ENCODE assay signal across 17 mouse cellular contexts in genomic region chrX:56683521-56683920, GRCm38 (mm10). TPM values are rescaled to one million over a fixed set of nuclear protein-coding genes. Genes with fewer than 3 reads are reported as not detected.
DNase-seq lines count a peak whose midpoint lies in the region; ATAC-seq lines count a peak whose summit lies in the region.
"Had no signal": no experiment of that assay in that cellular context is flagged by ENCODE, and none has a peak within 500 bp of the region (broad histone marks: within the 10 kb centered on the region; RNA-seq: fewer than 3 reads in every experiment).

No protein-coding gene starts in this region.

- ATAC-seq in forebrain, embryonic 14.5 days: no peak
- ATAC-seq in kidney, embryonic 16.5 days (ENCODE audit: low FRiP score, low TSS enrichment): no peak
- ATAC-seq: forebrain, postnatal 0 days; hindbrain, embryonic 16.5 days; liver, postnatal 0 days; midbrain, embryonic 15.5 days had no signal

- no peaks in the 10 kb centered on the region for H3K36me3 ChIP-seq in forebrain, embryonic 14.5 days (ENCODE audit: control insufficient read depth, insufficient read depth, low read length)
- H3K36me3 ChIP-seq in forebrain, embryonic 10.5 days (replicated peaks): no peaks in the 10 kb centered on the region
- no peaks in the 10 kb centered on the region for H3K36me3 ChIP-seq in kidney, embryonic 16.5 days (ENCODE audit: insufficient read depth, low read length)
- H3K36me3 ChIP-seq: embryonic facial prominence, embryonic 15.5 days; heart, embryonic 13.5 days; limb, embryonic 13.5 days; midbrain, embryonic 15.5 days; neural tube, embryonic 12.5 days had no signal

- H3K9ac ChIP-seq in forebrain, embryonic 14.5 days (ENCODE audit: low read length): no peak overlapping the region
- H3K9ac ChIP-seq in kidney, embryonic 16.5 days (replicated peaks; ENCODE audit: low read length): no peak overlapping the region
- H3K9ac ChIP-seq: embryonic facial prominence, embryonic 15.5 days; forebrain, postnatal 0 days; heart, embryonic 13.5 days; limb, embryonic 13.5 days; liver, postnatal 0 days; midbrain, embryonic 15.5 days; neural tube, embryonic 12.5 days had no signal

- 88% methylated on average over 10 of the region's 10 CpGs for WGBS in forebrain, embryonic 14.5 days
- 96% methylated on average over 10 of the region's 10 CpGs for WGBS in forebrain, embryonic 10.5 days
- 87% methylated on average over 10 of the region's 10 CpGs for WGBS in kidney, embryonic 16.5 days

- no peaks in the 10 kb centered on the region for H3K27me3 ChIP-seq in forebrain, embryonic 14.5 days (replicated peaks; ENCODE audit: control insufficient read depth, insufficient read depth, low read length)
- H3K27me3 ChIP-seq in forebrain, embryonic 10.5 days (ENCODE audit: poor library complexity, severe bottlenecking): no peaks in the 10 kb centered on the region
- H3K27me3 ChIP-seq in kidney, embryonic 16.5 days (ENCODE audit: insufficient read depth, low read length): no peaks in the 10 kb centered on the region
- H3K27me3 ChIP-seq: embryonic facial prominence, embryonic 15.5 days; heart, embryonic 13.5 days; limb, embryonic 13.5 days; midbrain, embryonic 15.5 days; neural tube, embryonic 12.5 days had no signal

- H3K4me2 ChIP-seq in forebrain, embryonic 14.5 days (ENCODE audit: low read length): no peak overlapping the region
- no peak overlapping the region for H3K4me2 ChIP-seq in kidney, embryonic 16.5 days (replicated peaks; ENCODE audit: low read depth, low read length)
- H3K4me2 ChIP-seq: embryonic facial prominence, embryonic 15.5 days; heart, embryonic 13.5 days; limb, embryonic 13.5 days; midbrain, embryonic 15.5 days; neural tube, embryonic 12.5 days had no signal

- H3K27ac ChIP-seq in forebrain, embryonic 14.5 days (ENCODE audit: low read depth, low read length): no peak overlapping the region
- no peak overlapping the region for H3K27ac ChIP-seq in forebrain, embryonic 10.5 days
- H3K27ac ChIP-seq in kidney, embryonic 16.5 days (ENCODE audit: low read length): no peak overlapping the region
- H3K27ac ChIP-seq: embryonic facial prominence, embryonic 15.5 days; heart, embryonic 13.5 days; limb, embryonic 13.5 days; midbrain, embryonic 15.5 days; neural tube, embryonic 12.5 days had no signal

- H3K4me3 ChIP-seq in forebrain, embryonic 14.5 days (ENCODE audit: low read depth, low read length): no peak overlapping the region
- H3K4me3 ChIP-seq in forebrain, embryonic 10.5 days: no peak overlapping the region
- no peak overlapping the region for H3K4me3 ChIP-seq in kidney, embryonic 16.5 days (ENCODE audit: low read length)
- H3K4me3 ChIP-seq: embryonic facial prominence, embryonic 15.5 days; heart, embryonic 13.5 days; limb, embryonic 13.5 days; midbrain, embryonic 15.5 days; neural tube, embryonic 12.5 days had no signal

- peak; percentile 15 for DNase-seq in forebrain, embryonic 14.5 days (ENCODE audit: low spot score)
- no peak for DNase-seq in forebrain, embryonic 10.5 days (ENCODE audit: extremely low spot score, low spot score)
- peak; percentile 33 for DNase-seq in kidney, postnatal 10 days
- peak; percentile 12 for DNase-seq in right cerebral cortex, postnatal 14 days
- DNase-seq in right cerebral cortex, adult 18-20 months: no peak
- DNase-seq in lung, postnatal 36 days: peak; percentile 52
- no peak for DNase-seq in MN1 (ENCODE audit: low spot score)
- DNase-seq: adrenal gland, postnatal 10 days; forebrain, postnatal 0 days; liver, postnatal 0 days had no signal

- H3K9me3 ChIP-seq in forebrain, embryonic 14.5 days (replicated peaks; ENCODE audit: control insufficient read depth, low read length): no peaks in the 10 kb centered on the region
- H3K9me3 ChIP-seq in forebrain, embryonic 10.5 days: no peaks in the 10 kb centered on the region
- H3K9me3 ChIP-seq in kidney, embryonic 16.5 days (ENCODE audit: low read length): no peaks in the 10 kb centered on the region
- H3K9me3 ChIP-seq: embryonic facial prominence, embryonic 15.5 days; heart, embryonic 13.5 days; limb, embryonic 13.5 days; midbrain, embryonic 15.5 days; neural tube, embryonic 12.5 days had no signal

- no peaks in the 10 kb centered on the region for H3K4me1 ChIP-seq in forebrain, embryonic 14.5 days (ENCODE audit: control insufficient read depth, insufficient read depth, low read length)
- H3K4me1 ChIP-seq in forebrain, embryonic 10.5 days: no peaks in the 10 kb centered on the region
- H3K4me1 ChIP-seq in kidney, embryonic 16.5 days (ENCODE audit: insufficient read depth, low read length): no peaks in the 10 kb centered on the region
- H3K4me1 ChIP-seq: embryonic facial prominence, embryonic 15.5 days; limb, embryonic 13.5 days; midbrain, embryonic 15.5 days; neural tube, embryonic 12.5 days had no signal

RNA-seq across cellular contexts. Expression of gene Fhl1, which starts 48.1 kb away (rescaled TPM):
- 141 and 157 TPM in 2 replicates for polyA plus RNA-seq in forebrain, embryonic 14.5 days (2014; fragmentation: Nextera tagmentation; extraction: Ambion mirVana)
- 81.2 and 88.9 TPM in 2 replicates for polyA plus RNA-seq in forebrain, embryonic 10.5 days (2016; fragmentation: Nextera tagmentation; extraction: Ambion mirVana)
- 98.0 and 110 TPM in 2 replicates for polyA plus RNA-seq in kidney, embryonic 16.5 days (2015; fragmentation: Nextera tagmentation; extraction: Ambion mirVana)

Comparison
In these comparisons a context has a peak if more than half of its experiments do, and no peak if none do; other contexts are left out.
1. DNase-seq: peak in forebrain, embryonic 14.5 days (single experiment), kidney, postnatal 10 days (single experiment), right cerebral cortex, postnatal 14 days (single experiment) and lung, postnatal 36 days (single experiment); none in forebrain, embryonic 10.5 days (single experiment), right cerebral cortex, adult 18-20 months (single experiment) and MN1 (single experiment).